In the genomic region with DNA sequence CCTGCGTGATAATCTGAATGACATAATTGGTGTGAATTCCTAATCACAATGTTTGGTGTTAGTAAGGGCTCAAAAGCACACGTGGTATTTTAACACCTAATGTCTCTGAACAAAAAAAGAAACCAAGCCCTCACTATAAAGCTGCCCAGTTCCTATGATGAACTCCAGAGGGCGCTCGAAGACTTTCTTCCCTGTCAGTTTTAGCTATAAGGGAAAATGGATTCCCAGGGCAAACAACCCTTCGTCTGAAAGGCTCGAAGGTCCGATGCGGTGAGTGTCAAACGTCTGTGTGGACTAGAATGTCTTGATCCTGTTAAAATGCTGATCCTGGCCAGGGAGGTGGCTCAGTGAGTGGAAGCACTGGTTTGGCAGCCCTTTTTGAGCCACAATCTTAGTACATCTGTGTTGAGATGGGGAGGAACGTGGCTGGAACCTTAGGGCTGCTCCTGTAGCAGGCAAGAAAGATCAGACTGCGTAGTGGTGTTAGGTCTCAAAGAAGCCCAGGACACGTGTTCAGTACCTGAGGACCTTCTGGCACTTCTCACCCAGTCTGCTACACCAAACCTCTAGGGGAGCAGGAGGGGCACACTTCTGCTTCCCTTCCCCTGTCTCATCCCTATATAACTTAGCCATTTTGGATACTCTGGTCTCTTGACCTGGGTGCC, we compare ENCODE assay signal across 8 mouse cellular contexts.
DNase-seq lines count a peak whose midpoint lies in the region; ATAC-seq lines count a peak whose summit lies in the region.

No protein-coding gene starts in this region.

- no peak; the same call in 1 of the 2 replicates for ATAC-seq in embryonic facial prominence, embryonic 13.5 days (ENCODE audit: insufficient number of reproducible peaks, insufficient read depth, low FRiP score, low TSS enrichment, low read depth)
- no peak for ATAC-seq in heart, embryonic 11.5 days (replicated peaks; ENCODE audit: insufficient number of reproducible peaks, low FRiP score, low TSS enrichment)
- peak; percentile 71 for ATAC-seq in kidney, embryonic 15.5 days (replicated peaks; ENCODE audit: low FRiP score)
- ATAC-seq in monocyte, adult 5-6 weeks (replicated peaks; ENCODE audit: insufficient number of reproducible peaks, low FRiP score, low TSS enrichment, poor library complexity, severe bottlenecking): peak; percentile 45

- DNase-seq in 416B (ENCODE audit: low read depth) (peak; percentile 90), liver (peak; percentile 60)
- peak; percentile 71 to 77 for DNase-seq in adrenal gland, postnatal 36 days
- DNase-seq in spleen, postnatal 4 days (ENCODE audit: low spot score in 2 of 2): peak; percentile 65 to 85

- 13% methylated on average over 12 of the region's 12 CpGs for WGBS in embryonic facial prominence, embryonic 13.5 days
- 12% methylated on average over 12 of the region's 12 CpGs for WGBS in heart, embryonic 11.5 days (ENCODE audit: insufficient replicate concordance)
- 11% methylated on average over 12 of the region's 12 CpGs for WGBS in kidney, embryonic 15.5 days

- no peaks in the 10 kb centered on the region for H3K36me3 ChIP-seq in embryonic facial prominence, embryonic 13.5 days
- no peaks in the 10 kb centered on the region for H3K36me3 ChIP-seq in heart, embryonic 11.5 days (ENCODE audit: control insufficient read depth, insufficient read depth, low read length)
- H3K36me3 ChIP-seq in kidney, embryonic 15.5 days: no peaks in the 10 kb centered on the region

- no peaks in the 10 kb centered on the region for H3K9me3 ChIP-seq in embryonic facial prominence, embryonic 13.5 days
- H3K9me3 ChIP-seq in heart, embryonic 11.5 days (replicated peaks; ENCODE audit: control insufficient read depth, low read length): no peaks in the 10 kb centered on the region
- no peaks in the 10 kb centered on the region for H3K9me3 ChIP-seq in kidney, embryonic 15.5 days (replicated peaks)

- H3K4me3 ChIP-seq in embryonic facial prominence, embryonic 13.5 days: peak overlapping the region; percentile 31
- H3K4me3 ChIP-seq in heart, embryonic 11.5 days (ENCODE audit: low read depth, low read length): peak overlapping the region; percentile 22
- H3K4me3 ChIP-seq in kidney, embryonic 15.5 days (replicated peaks): peak overlapping the region; percentile 25

- no peaks in the 10 kb centered on the region for H3K4me1 ChIP-seq in embryonic facial prominence, embryonic 13.5 days
- peaks cover 5% of the 10 kb centered on the region; the same call in 1 of the 2 replicates for H3K4me1 ChIP-seq in heart, embryonic 11.5 days (ENCODE audit: control insufficient read depth, insufficient read depth, low read length)
- H3K4me1 ChIP-seq in kidney, embryonic 15.5 days: peaks cover 19% of the 10 kb centered on the region

- peak overlapping the region; percentile 66; the same call in 1 of the 2 replicates for H3K9ac ChIP-seq in embryonic facial prominence, embryonic 13.5 days
- peak overlapping the region; percentile 62 for H3K9ac ChIP-seq in heart, embryonic 11.5 days (ENCODE audit: low read depth, low read length)
- peak overlapping the region; percentile 43; the same call in 1 of the 2 replicates for H3K9ac ChIP-seq in kidney, embryonic 15.5 days

- H3K27ac ChIP-seq in embryonic facial prominence, embryonic 13.5 days: no peak overlapping the region
- no peak overlapping the region for H3K27ac ChIP-seq in heart, embryonic 11.5 days (ENCODE audit: low read depth, low read length)
- no peak overlapping the region for H3K27ac ChIP-seq in kidney, embryonic 15.5 days

- peaks cover 4% of the 10 kb centered on the region; the same call in 1 of the 2 replicates for H3K27me3 ChIP-seq in embryonic facial prominence, embryonic 13.5 days
- H3K27me3 ChIP-seq in heart, embryonic 11.5 days (ENCODE audit: control insufficient read depth, insufficient read depth, low read length): no peaks in the 10 kb centered on the region
- no peaks in the 10 kb centered on the region for H3K27me3 ChIP-seq in kidney, embryonic 15.5 days

- H3K4me2 ChIP-seq in embryonic facial prominence, embryonic 13.5 days: peak overlapping the region; percentile 59
- peak overlapping the region; percentile 71 for H3K4me2 ChIP-seq in heart, embryonic 11.5 days
- peak overlapping the region; percentile 57 for H3K4me2 ChIP-seq in kidney, embryonic 15.5 days

Comparison
In these comparisons a context has a peak if more than half of its experiments do, and no peak if none do; other contexts are left out.
1. ATAC-seq: peak in kidney, embryonic 15.5 days (single experiment) and monocyte, adult 5-6 weeks (single experiment); none in embryonic facial prominence, embryonic 13.5 days (single experiment) and heart, embryonic 11.5 days (single experiment).
2. Peak in every context shown above with its lines, with median percentiles within 50 percentile points of each other: DNase-seq, H3K4me2 ChIP-seq, H3K4me3 ChIP-seq and H3K9ac ChIP-seq.